ENCODE assay signal across 11 mouse cellular contexts in the genomic region with DNA sequence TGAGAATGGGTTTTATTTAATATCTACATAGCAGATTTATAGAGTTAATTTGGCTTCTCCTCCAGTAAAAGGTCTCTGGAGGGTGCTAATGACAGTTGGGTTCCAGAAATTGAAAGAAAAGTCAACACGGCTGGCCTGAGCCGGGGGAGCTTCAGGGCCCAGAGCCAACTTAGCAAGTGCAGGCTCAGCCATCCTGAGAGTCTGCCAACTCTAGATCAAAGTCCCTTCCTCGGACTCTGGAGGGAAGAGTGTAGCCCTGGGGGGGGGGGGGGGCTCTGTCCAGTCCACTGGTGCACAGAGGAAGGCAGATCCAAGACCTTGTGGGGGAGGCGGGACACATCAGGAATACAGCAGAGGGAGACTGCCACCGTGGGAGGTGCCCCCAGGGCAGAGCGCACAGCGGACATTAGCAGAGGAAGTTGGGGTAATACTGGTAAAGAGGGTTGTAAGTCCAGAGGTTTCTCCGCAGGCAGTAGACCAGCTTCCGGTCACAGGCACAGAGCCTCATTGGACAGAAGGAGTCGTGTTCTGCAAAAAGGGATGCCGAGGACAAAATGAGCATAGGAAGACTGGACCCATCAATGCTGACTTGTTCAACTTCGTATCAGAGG. TPM values are rescaled to one million over a fixed set of nuclear protein-coding genes. Genes with fewer than 3 reads are reported as not detected.
A peak's percentile ranks its signal among the peaks of the same experiment; 100 is the strongest.
DNase-seq lines count a peak whose midpoint lies in the region; ATAC-seq and TF ChIP-seq lines count a peak whose summit lies in the region.
"Had no signal": no experiment of that assay in that cellular context is flagged by ENCODE, and none has a peak within 500 bp of the region (broad histone marks: within the 10 kb centered on the region; RNA-seq: fewer than 3 reads in every experiment).

No protein-coding gene starts in this region.

- no peak for ATAC-seq in forebrain, embryonic 14.5 days
- ATAC-seq in forebrain, embryonic 16.5 days = no peak
- 0 out of 2 replicates have a peak, but pooled peaks have one; percentile 20 for ATAC-seq in limb, embryonic 12.5 days (ENCODE audit: insufficient number of reproducible peaks, insufficient read depth, low FRiP score, low TSS enrichment, low read depth)
- ATAC-seq in hindbrain, postnatal 0 days = peak; percentile 68
- no peak for ATAC-seq in erythroid progenitor cell, adult 5-6 weeks (replicated peaks; ENCODE audit: low FRiP score, poor library complexity, severe bottlenecking)
- ATAC-seq: inflammation-experienced regulatory T-cells, adult 6 months; midbrain, embryonic 16.5 days had no signal

- no peak overlapping the region for H3K9ac ChIP-seq in forebrain, embryonic 14.5 days (ENCODE audit: low read length)
- H3K9ac ChIP-seq in forebrain, embryonic 16.5 days (replicated peaks; ENCODE audit: low read depth, low read length) = no peak overlapping the region
- H3K9ac ChIP-seq in limb, embryonic 12.5 days (replicated peaks) = no peak overlapping the region
- H3K9ac ChIP-seq in hindbrain, postnatal 0 days (replicated peaks; ENCODE audit: low read length) = no peak overlapping the region

- peaks cover under 1% of the 10 kb centered on the region; the same call in 1 of the 2 replicates for H3K4me1 ChIP-seq in forebrain, embryonic 14.5 days (ENCODE audit: control insufficient read depth, insufficient read depth, low read length)
- peaks cover 5% of the 10 kb centered on the region; the same call in 1 of the 2 replicates for H3K4me1 ChIP-seq in forebrain, embryonic 16.5 days (replicated peaks; ENCODE audit: control insufficient read depth, insufficient read depth, low read length)
- peaks cover 11% of the 10 kb centered on the region; the same call in 1 of the 2 replicates for H3K4me1 ChIP-seq in limb, embryonic 12.5 days (replicated peaks)
- peaks cover 20% of the 10 kb centered on the region for H3K4me1 ChIP-seq in limb, embryonic 10.5 days
- H3K4me1 ChIP-seq in hindbrain, postnatal 0 days (ENCODE audit: insufficient read depth, low read length) = peaks cover 12% of the 10 kb centered on the region; the same call in 1 of the 2 replicates

- H3K36me3 ChIP-seq in forebrain, embryonic 14.5 days (ENCODE audit: control insufficient read depth, insufficient read depth, low read length) = no peaks in the 10 kb centered on the region
- no peaks in the 10 kb centered on the region for H3K36me3 ChIP-seq in forebrain, embryonic 16.5 days (ENCODE audit: control insufficient read depth, insufficient read depth)
- H3K36me3 ChIP-seq in limb, embryonic 12.5 days = no peaks in the 10 kb centered on the region
- H3K36me3 ChIP-seq in limb, embryonic 10.5 days = no peaks in the 10 kb centered on the region
- no peaks in the 10 kb centered on the region for H3K36me3 ChIP-seq in hindbrain, postnatal 0 days (ENCODE audit: insufficient read depth, low read length)

- WGBS in forebrain, embryonic 14.5 days = 78% methylated on average over 12 of the region's 12 CpGs
- WGBS in forebrain, embryonic 16.5 days = 71% methylated on average over 12 of the region's 12 CpGs
- WGBS in limb, embryonic 12.5 days = 63% methylated on average over 12 of the region's 12 CpGs
- WGBS in limb, embryonic 10.5 days = 81% methylated on average over 12 of the region's 12 CpGs
- 47% methylated on average over 12 of the region's 12 CpGs for WGBS in hindbrain, postnatal 0 days

- H3K4me2 ChIP-seq in forebrain, embryonic 14.5 days (ENCODE audit: low read length) = no peak overlapping the region
- H3K4me2 ChIP-seq in forebrain, embryonic 16.5 days (ENCODE audit: low read length) = no peak overlapping the region
- no peak overlapping the region for H3K4me2 ChIP-seq in limb, embryonic 12.5 days
- peak overlapping the region; percentile 24; the same call in 1 of the 2 replicates for H3K4me2 ChIP-seq in hindbrain, postnatal 0 days (ENCODE audit: low read depth, low read length)

- H3K9me3 ChIP-seq in forebrain, embryonic 14.5 days (replicated peaks; ENCODE audit: control insufficient read depth, low read length) = no peaks in the 10 kb centered on the region
- no peaks in the 10 kb centered on the region for H3K9me3 ChIP-seq in forebrain, embryonic 16.5 days (ENCODE audit: control insufficient read depth, low read length)
- no peaks in the 10 kb centered on the region for H3K9me3 ChIP-seq in limb, embryonic 12.5 days
- H3K9me3 ChIP-seq in limb, embryonic 10.5 days (replicated peaks) = no peaks in the 10 kb centered on the region
- H3K9me3 ChIP-seq in hindbrain, postnatal 0 days (ENCODE audit: low read length) = no peaks in the 10 kb centered on the region

- no peaks in the 10 kb centered on the region for H3K27me3 ChIP-seq in forebrain, embryonic 14.5 days (replicated peaks; ENCODE audit: control insufficient read depth, insufficient read depth, low read length)
- H3K27me3 ChIP-seq in forebrain, embryonic 16.5 days (replicated peaks; ENCODE audit: control insufficient read depth, insufficient read depth, low read length) = no peaks in the 10 kb centered on the region
- H3K27me3 ChIP-seq in limb, embryonic 12.5 days = no peaks in the 10 kb centered on the region
- no peaks in the 10 kb centered on the region for H3K27me3 ChIP-seq in limb, embryonic 10.5 days (ENCODE audit: low read depth, poor library complexity, severe bottlenecking)
- H3K27me3 ChIP-seq in hindbrain, postnatal 0 days (ENCODE audit: insufficient read depth, low read length) = no peaks in the 10 kb centered on the region

- TF ChIP-seq CTCF in hindbrain, postnatal 0 days (IDR thresholded peaks at IDR 0.05; ENCODE audit: low read depth) = no peak

- peak; percentile 10 for DNase-seq in forebrain, embryonic 14.5 days (ENCODE audit: low spot score)
- no peak for DNase-seq in limb, embryonic 10.5 days (ENCODE audit: low spot score)
- DNase-seq in hindbrain, postnatal 0 days (ENCODE audit: low spot score) = peak; percentile 80
- DNase-seq in kidney, postnatal 4 days = peak; percentile 70 to 81
- no peak for DNase-seq in T-cell, adult 2 months (ENCODE audit: low spot score)

- H3K4me3 ChIP-seq in forebrain, embryonic 14.5 days (ENCODE audit: low read depth, low read length) = no peak overlapping the region
- no peak overlapping the region for H3K4me3 ChIP-seq in forebrain, embryonic 16.5 days (replicated peaks; ENCODE audit: low read length)
- H3K4me3 ChIP-seq in limb, embryonic 12.5 days (replicated peaks) = no peak overlapping the region
- no peak overlapping the region for H3K4me3 ChIP-seq in limb, embryonic 10.5 days
- H3K4me3 ChIP-seq in hindbrain, postnatal 0 days (ENCODE audit: low read length) = no peak overlapping the region

- H3K27ac ChIP-seq in forebrain, embryonic 14.5 days (ENCODE audit: low read depth, low read length) = no peak overlapping the region
- no peak overlapping the region for H3K27ac ChIP-seq in forebrain, embryonic 16.5 days (ENCODE audit: low read length)
- no peak overlapping the region for H3K27ac ChIP-seq in limb, embryonic 12.5 days
- H3K27ac ChIP-seq in limb, embryonic 10.5 days = no peak overlapping the region
- H3K27ac ChIP-seq in hindbrain, postnatal 0 days = no peak overlapping the region

RNA-seq across cellular contexts. Expression of a gene that starts 24.7 kb away (rescaled TPM):
- polyA plus RNA-seq in forebrain, embryonic 14.5 days (2014; fragmentation: Nextera tagmentation; extraction: Ambion mirVana) = 0.17 and 0.24 TPM in 2 replicates
- 0.16 TPM in 1 of 2 replicates, not detected in the other for polyA plus RNA-seq in forebrain, embryonic 16.5 days (2015; fragmentation: Nextera tagmentation; extraction: Ambion mirVana)
- polyA plus RNA-seq in limb, embryonic 12.5 days (2016; fragmentation: Nextera tagmentation; extraction: Ambion mirVana) = not detected in 2 replicates
- polyA plus RNA-seq in limb, embryonic 10.5 days (2016; fragmentation: Nextera tagmentation; extraction: Ambion mirVana) = not detected in 2 replicates
- total RNA-seq in hindbrain, postnatal 0 days (2014; rRNA removed) = 0.14 and 0.31 TPM in 2 replicates
- 0.71 and 0.76 TPM in 2 replicates for polyA plus RNA-seq in hindbrain, postnatal 0 days (2015; fragmentation: Nextera tagmentation; extraction: Ambion mirVana)
- total RNA-seq in erythroid progenitor cell, adult 5-6 weeks (2015; ENCODE audit: low replicate concordance) = not detected in 2 replicates
- not detected in 2 replicates for total RNA-seq in erythroid progenitor cell, adult 5-6 weeks (2017; ENCODE audit: low replicate concordance)
- polyA plus RNA-seq: limb, embryonic 11.5 days had no signal

RNA-seq across cellular contexts. Expression of a gene that starts 42.8 kb away (rescaled TPM):
- polyA plus RNA-seq in forebrain, embryonic 14.5 days (2014; fragmentation: Nextera tagmentation; extraction: Ambion mirVana) = 0.09 TPM in 1 of 2 replicates, not detected in the other
- not detected in 2 replicates for polyA plus RNA-seq in forebrain, embryonic 16.5 days (2015; fragmentation: Nextera tagmentation; extraction: Ambion mirVana)
- 0.24 and 0.33 TPM in 2 replicates for polyA plus RNA-seq in limb, embryonic 12.5 days (2016; fragmentation: Nextera tagmentation; extraction: Ambion mirVana)
- polyA plus RNA-seq in limb, embryonic 10.5 days (2016; fragmentation: Nextera tagmentation; extraction: Ambion mirVana) = 0.09 TPM in 1 of 2 replicates, not detected in the other
- not detected in 2 replicates for total RNA-seq in hindbrain, postnatal 0 days (2014; rRNA removed)
- polyA plus RNA-seq in hindbrain, postnatal 0 days (2015; fragmentation: Nextera tagmentation; extraction: Ambion mirVana) = 0.09 and 0.11 TPM in 2 replicates
- not detected in 2 replicates for total RNA-seq in erythroid progenitor cell, adult 5-6 weeks (2015; ENCODE audit: low replicate concordance)
- not detected in 2 replicates for total RNA-seq in erythroid progenitor cell, adult 5-6 weeks (2017; ENCODE audit: low replicate concordance)
- polyA plus RNA-seq: inflammation-experienced regulatory T-cells, adult 6 months; midbrain, embryonic 16.5 days had no signal

Comparison
In these comparisons a context has a peak if more than half of its experiments do, and no peak if none do; other contexts are left out.
1. ATAC-seq: peak in limb, embryonic 12.5 days (single experiment) and hindbrain, postnatal 0 days (single experiment); none in forebrain, embryonic 14.5 days (single experiment), forebrain, embryonic 16.5 days (single experiment) and erythroid progenitor cell, adult 5-6 weeks (single experiment).
2. DNase-seq: peak in forebrain, embryonic 14.5 days (single experiment), hindbrain, postnatal 0 days (single experiment) and kidney, postnatal 4 days (2 of 2); none in limb, embryonic 10.5 days (single experiment) and T-cell, adult 2 months (single experiment).